Mouse (Mus musculus) E14TG2a.4 (cell line): ENCODE measurements around the gene Mpo.

Source experiments
- CTCF ChIP-seq: conservative IDR thresholded peaks from 2 replicates; pipeline ENCODE4 v1.5.1; 2014; ENCODE audit warnings: low read length
- NANOG ChIP-seq: IDR thresholded peaks from 2 replicates; pipeline ENCODE4 v1.6.1; 2014; ENCODE audit warnings: borderline replicate concordance, low read length, mixed read lengths
- POU5F1 ChIP-seq: IDR thresholded peaks from 2 replicates; pipeline ENCODE4 v1.6.1; 2014; ENCODE audit warnings: low read length, borderline replicate concordance

- TF ChIP-seq CTCF = no peak
- TF ChIP-seq NANOG = no peak
- TF ChIP-seq POU5F1 = no peak
Observed at GRCm38 (mm10) chr11:87745632-87746555, 47.5 kb upstream of the Mpo start.
